Mouse (Mus musculus) skeletal muscle tissue, adult 2 months (tissue): Measurements from ENCODE around the gene Ifnl2.
"Not testable (repeated sequence)": the region's sequence is repeated elsewhere in the genome, so short reads cannot be mapped to it uniquely, and the experiment has no call there.

ENCODE experiments used
- DNase-seq: peaks from one replicate; pipeline ENCODE4 v3.0.0-alpha.2; 2012; ENCODE audit warnings: low read depth, low spot score

The Ifnl2 gene

GRCm38 (mm10) chr7:28510405-28510974, at the start of gene Ifnl2:
TSS of gene Ifnl2 (minus strand) at chr7:28510455.
- not testable (repeated sequence) for DNase-seq

- DNase-seq: peak; percentile 59
These were observed 48.2 kb upstream of the Ifnl2 start for GRCm38 (mm10) chr7:28558486-28558885.

- DNase-seq: no peak
These were observed 47.5 kb upstream of the Ifnl2 start for GRCm38 (mm10) chr7:28557708-28558107.

- DNase-seq: no peak
These were observed 46.8 kb upstream of the Ifnl2 start for GRCm38 (mm10) chr7:28557069-28557468.

- no peak for DNase-seq
These were observed 45.8 kb upstream of the Ifnl2 start for GRCm38 (mm10) chr7:28555939-28556535.

GRCm38 (mm10) chr7:28553076-28553475, 42.8 kb upstream of the Ifnl2 start:
- no peak for DNase-seq

- no peak for DNase-seq
These were observed 37.4 kb upstream of the Ifnl2 start for GRCm38 (mm10) chr7:28547628-28548027.

GRCm38 (mm10) chr7:28547154-28547553, 36.9 kb upstream of the Ifnl2 start, which contains the start of gene Nccrp1:
TSS of gene Nccrp1 (minus strand) at chr7:28547254.
- no peak for DNase-seq

- DNase-seq: no peak
These were observed 36.4 kb upstream of the Ifnl2 start for GRCm38 (mm10) chr7:28546649-28547048.

- no peak for DNase-seq
These were observed 35.6 kb upstream of the Ifnl2 start for GRCm38 (mm10) chr7:28545891-28546210.

GRCm38 (mm10) chr7:28545048-28545890, 35.0 kb upstream of the Ifnl2 start:
- DNase-seq: no peak

- DNase-seq: no peak
These were observed 33.9 kb upstream of the Ifnl2 start for GRCm38 (mm10) chr7:28544051-28544601.

- no peak for DNase-seq
These were observed 30.3 kb upstream of the Ifnl2 start, which contains the start of gene Sycn for GRCm38 (mm10) chr7:28540526-28540925. TSS of gene Sycn (plus strand) at chr7:28540885.

- DNase-seq: not testable (repeated sequence)
These were observed 28.6 kb upstream of the Ifnl2 start for GRCm38 (mm10) chr7:28538886-28539285.

GRCm38 (mm10) chr7:28532005-28532404, 21.8 kb upstream of the Ifnl2 start:
- no peak for DNase-seq

GRCm38 (mm10) chr7:28527922-28528719, 17.9 kb upstream of the Ifnl2 start:
- peak; percentile 45 for DNase-seq

- DNase-seq: not testable (repeated sequence)
These were observed 12.3 kb upstream of the Ifnl2 start, which contains the start of gene Ifnl3 for GRCm38 (mm10) chr7:28522536-28522935. TSS of gene Ifnl3 (plus strand) at chr7:28522836.

- no peak for DNase-seq
These were observed 1.2 kb upstream of the Ifnl2 start for GRCm38 (mm10) chr7:28511441-28511840.

- DNase-seq: not testable (repeated sequence)
These were observed 1.1 kb downstream of the Ifnl2 start for GRCm38 (mm10) chr7:28509121-28509520.

- DNase-seq: no peak
These were observed 4.7 kb downstream of the Ifnl2 start for GRCm38 (mm10) chr7:28505585-28505984.

GRCm38 (mm10) chr7:28495426-28495825, 14.8 kb downstream of the Ifnl2 start:
- no peak for DNase-seq
